Mouse (Mus musculus): ENCODE data around the gene Tex2.

- TF ChIP-seq POLR2A (IDR thresholded peaks at IDR 0.05; ENCODE audit: control insufficient read depth, extremely low read depth, insufficient read depth, low read length, poor library complexity) (no peak), CTCF (IDR thresholded peaks at IDR 0.05; ENCODE audit: borderline replicate concordance, control insufficient read depth, extremely low read depth, insufficient read depth, low read length, poor library complexity) (no peak)
Measured at GRCm38 (mm10) chr11:106486042-106486865, 127.0 kb downstream of the Tex2 start.

All from thymus, adult 2 months (tissue).